Mouse (Mus musculus): ENCODE results near the gene Ndrg3.

DNA sequence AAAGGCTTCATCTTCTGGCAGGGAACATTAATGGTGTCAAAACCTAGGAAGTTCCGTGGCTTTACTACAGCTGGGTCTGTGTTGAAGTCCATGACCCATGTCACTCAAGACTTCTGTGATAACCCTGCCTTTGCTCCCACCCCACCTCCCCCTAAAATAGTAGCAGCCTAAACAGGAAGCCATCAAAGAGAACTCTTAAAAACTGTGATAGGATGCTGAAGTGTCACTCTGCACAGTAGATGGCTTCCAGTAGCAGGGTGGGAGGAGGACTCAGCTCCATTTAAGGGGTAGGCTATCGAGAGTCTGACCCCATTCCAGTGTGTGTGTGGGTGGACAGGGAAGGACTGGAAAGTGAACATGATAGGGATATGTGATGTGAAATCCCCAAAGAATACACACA, 16.9 kb downstream of the Ndrg3 start:
- TF ChIP-seq POLR2A (IDR thresholded peaks at IDR 0.05; ENCODE audit: low read depth, low read length), result no peak
- no peak for TF ChIP-seq CTCF (conservative IDR thresholded peaks at IDR 0.05; ENCODE audit: insufficient read depth, insufficient read length, low read depth, low read length)

All from kidney, adult 2 months (tissue).